Mouse (Mus musculus): ENCODE results near the gene Atf6. TPM values are rescaled to one million over a fixed set of nuclear protein-coding genes. Genes with fewer than 3 reads are reported as not detected.

Gene Atf6
- polyA plus RNA-seq, 1 experiment from 2014 or later: 9.3 TPM

- no peak for ATAC-seq (ENCODE audit: low FRiP score, low read depth)
- Histone ChIP-seq H3K4me3 (no peak overlapping the region), H3K27ac (replicated peaks) (no peak overlapping the region), H3K9ac (replicated peaks) (no peak overlapping the region), H3K36me3 (peaks cover 12% of the 10 kb centered on the region; the same call in 1 of the 2 replicates), H3K4me1 (no peaks in the 10 kb centered on the region), H3K9me3 (no peaks in the 10 kb centered on the region), H3K4me2 (replicated peaks) (no peak overlapping the region), H3K27me3 (no peaks in the 10 kb centered on the region)
- 95% methylated on average over 14 of the region's 14 CpGs for WGBS
Measured at GRCm38 (mm10) chr1:170786570-170787341, 80.8 kb downstream of the Atf6 start.

GRCm38 (mm10) chr1:170777688-170778087, 89.9 kb downstream of the Atf6 start:
- H3K27ac ChIP-seq (replicated peaks): no peak overlapping the region
- H3K36me3 ChIP-seq: no peaks in the 10 kb centered on the region
- no peak for ATAC-seq (ENCODE audit: low FRiP score, low read depth)
- no peaks in the 10 kb centered on the region for H3K27me3 ChIP-seq
- H3K4me3 ChIP-seq: no peak overlapping the region
- no peaks in the 10 kb centered on the region for H3K9me3 ChIP-seq
- H3K4me2 ChIP-seq (replicated peaks): no peak overlapping the region
- H3K4me1 ChIP-seq: no peaks in the 10 kb centered on the region
- WGBS: 78% methylated on average over 4 of the region's 4 CpGs
- no peak overlapping the region for H3K9ac ChIP-seq (replicated peaks)

- Histone ChIP-seq H3K9me3 (no peaks in the 10 kb centered on the region), H3K4me1 (no peaks in the 10 kb centered on the region), H3K4me3 (no peak overlapping the region), H3K9ac (replicated peaks) (no peak overlapping the region), H3K27ac (replicated peaks) (no peak overlapping the region), H3K36me3 (peaks cover 3% of the 10 kb centered on the region; the same call in 1 of the 2 replicates), H3K27me3 (no peaks in the 10 kb centered on the region), H3K4me2 (replicated peaks) (no peak overlapping the region)
- WGBS: 61% methylated on average over 1 of the region's 1 CpGs
- ATAC-seq (ENCODE audit: low FRiP score, low read depth): no peak
Measured at GRCm38 (mm10) chr1:170774431-170774830, 93.1 kb downstream of the Atf6 start.

- Histone ChIP-seq H3K4me1 (no peaks in the 10 kb centered on the region), H3K9ac (replicated peaks) (no peak overlapping the region), H3K27me3 (no peaks in the 10 kb centered on the region), H3K4me3 (no peak overlapping the region), H3K36me3 (peaks cover 3% of the 10 kb centered on the region; the same call in 1 of the 2 replicates), H3K27ac (replicated peaks) (no peak overlapping the region), H3K9me3 (no peaks in the 10 kb centered on the region), H3K4me2 (replicated peaks) (no peak overlapping the region)
- no peak for ATAC-seq (ENCODE audit: low FRiP score, low read depth)
- 94% methylated on average over 4 of the region's 4 CpGs for WGBS
Measured at GRCm38 (mm10) chr1:170773506-170773905, 94.1 kb downstream of the Atf6 start.

GRCm38 (mm10) chr1:170771437-170772003, 96.1 kb downstream of the Atf6 start:
- H3K4me1 ChIP-seq: no peaks in the 10 kb centered on the region
- WGBS: 77% methylated on average over 25 of the region's 25 CpGs

GRCm38 (mm10) chr1:170770691-170771090, 96.9 kb downstream of the Atf6 start:
- Histone ChIP-seq H3K9me3 (no peaks in the 10 kb centered on the region), H3K27ac (replicated peaks) (no peak overlapping the region), H3K4me2 (replicated peaks) (no peak overlapping the region), H3K36me3 (peaks cover 3% of the 10 kb centered on the region; the same call in 1 of the 2 replicates), H3K9ac (replicated peaks) (no peak overlapping the region), H3K4me3 (no peak overlapping the region), H3K27me3 (no peaks in the 10 kb centered on the region), H3K4me1 (no peaks in the 10 kb centered on the region)
- 93% methylated on average over 14 of the region's 14 CpGs for WGBS
- no peak for ATAC-seq (ENCODE audit: low FRiP score, low read depth)

More at GRCm38 (mm10) chr1:170771437-170772003, 96.1 kb downstream of the Atf6 start:
- Histone ChIP-seq H3K36me3 (peaks cover 3% of the 10 kb centered on the region; the same call in 1 of the 2 replicates), H3K27ac (replicated peaks) (no peak overlapping the region), H3K9me3 (no peaks in the 10 kb centered on the region), H3K4me3 (no peak overlapping the region), H3K4me2 (replicated peaks) (no peak overlapping the region), H3K27me3 (no peaks in the 10 kb centered on the region), H3K9ac (replicated peaks) (no peak overlapping the region)
- no peak for ATAC-seq (ENCODE audit: low FRiP score, low read depth)

- Histone ChIP-seq H3K4me3 (no peak overlapping the region), H3K9me3 (no peaks in the 10 kb centered on the region), H3K4me1 (no peaks in the 10 kb centered on the region), H3K4me2 (replicated peaks) (no peak overlapping the region), H3K9ac (replicated peaks) (no peak overlapping the region), H3K27me3 (no peaks in the 10 kb centered on the region), H3K27ac (replicated peaks) (no peak overlapping the region), H3K36me3 (peaks cover 3% of the 10 kb centered on the region; the same call in 1 of the 2 replicates)
- WGBS: 80% methylated on average over 2 of the region's 2 CpGs
- ATAC-seq (ENCODE audit: low FRiP score, low read depth): no peak
Measured at GRCm38 (mm10) chr1:170766997-170767396, 100.6 kb downstream of the Atf6 start.

- H3K4me2 ChIP-seq (replicated peaks): no peak overlapping the region
- no peaks in the 10 kb centered on the region for H3K9me3 ChIP-seq
- H3K27ac ChIP-seq (replicated peaks): no peak overlapping the region
- no peaks in the 10 kb centered on the region for H3K4me1 ChIP-seq
- no peak overlapping the region for H3K9ac ChIP-seq (replicated peaks)
- no peaks in the 10 kb centered on the region for H3K36me3 ChIP-seq
- WGBS: 88% methylated on average over 1 of the region's 1 CpGs
- H3K4me3 ChIP-seq: no peak overlapping the region
- no peak for ATAC-seq (ENCODE audit: low FRiP score, low read depth)
- no peaks in the 10 kb centered on the region for H3K27me3 ChIP-seq
Measured at GRCm38 (mm10) chr1:170764798-170765197, 102.8 kb downstream of the Atf6 start.

GRCm38 (mm10) chr1:170761634-170762033, 105.9 kb downstream of the Atf6 start:
- no peaks in the 10 kb centered on the region for H3K9me3 ChIP-seq
- H3K27me3 ChIP-seq: no peaks in the 10 kb centered on the region
- no peaks in the 10 kb centered on the region for H3K4me1 ChIP-seq
- H3K36me3 ChIP-seq: no peaks in the 10 kb centered on the region
- no peak overlapping the region for H3K9ac ChIP-seq (replicated peaks)
- H3K4me2 ChIP-seq (replicated peaks): no peak overlapping the region
- no peak for ATAC-seq (ENCODE audit: low FRiP score, low read depth)
- H3K27ac ChIP-seq (replicated peaks): no peak overlapping the region
- H3K4me3 ChIP-seq: no peak overlapping the region
- WGBS: 93% methylated on average over 1 of the region's 1 CpGs

- WGBS: 92% methylated on average over 5 of the region's 5 CpGs
- Histone ChIP-seq H3K27me3 (no peaks in the 10 kb centered on the region), H3K9ac (replicated peaks) (no peak overlapping the region), H3K4me3 (no peak overlapping the region), H3K9me3 (no peaks in the 10 kb centered on the region), H3K4me1 (no peaks in the 10 kb centered on the region), H3K27ac (replicated peaks) (no peak overlapping the region), H3K36me3 (no peaks in the 10 kb centered on the region), H3K4me2 (replicated peaks) (no peak overlapping the region)
- ATAC-seq (ENCODE audit: low FRiP score, low read depth): no peak
Measured at GRCm38 (mm10) chr1:170753597-170753996, 114.0 kb downstream of the Atf6 start.

- Histone ChIP-seq H3K4me1 (no peaks in the 10 kb centered on the region), H3K9me3 (no peaks in the 10 kb centered on the region), H3K4me3 (no peak overlapping the region), H3K27me3 (no peaks in the 10 kb centered on the region), H3K9ac (replicated peaks) (no peak overlapping the region), H3K36me3 (no peaks in the 10 kb centered on the region), H3K27ac (replicated peaks) (no peak overlapping the region), H3K4me2 (replicated peaks) (no peak overlapping the region)
- no peak for ATAC-seq (ENCODE audit: low FRiP score, low read depth)
- 92% methylated on average over 7 of the region's 7 CpGs for WGBS
Measured at GRCm38 (mm10) chr1:170751797-170752196, 115.8 kb downstream of the Atf6 start.

- no peaks in the 10 kb centered on the region for H3K27me3 ChIP-seq
- no peak overlapping the region for H3K4me3 ChIP-seq
- 92% methylated on average over 5 of the region's 5 CpGs for WGBS
- no peak for ATAC-seq (ENCODE audit: low FRiP score, low read depth)
- H3K9me3 ChIP-seq: no peaks in the 10 kb centered on the region
- peaks cover 5% of the 10 kb centered on the region; the same call in 1 of the 2 replicates for H3K36me3 ChIP-seq
- H3K4me2 ChIP-seq (replicated peaks): no peak overlapping the region
- H3K9ac ChIP-seq (replicated peaks): no peak overlapping the region
- H3K4me1 ChIP-seq: no peaks in the 10 kb centered on the region
- H3K27ac ChIP-seq (replicated peaks): no peak overlapping the region
Measured at GRCm38 (mm10) chr1:170746523-170746922, 121.0 kb downstream of the Atf6 start.

Measured in midbrain, embryonic 12.5 days (tissue).